Mouse (Mus musculus) kidney, adult 11 months (tissue): ENCODE measurements around the gene Gpr108.
A peak's percentile ranks its signal among the peaks of the same experiment; 100 is the strongest.

Experiments
- DNase-seq: peaks from one replicate; pipeline ENCODE4 v3.0.0; 2022

Gpr108 gene

DNA sequence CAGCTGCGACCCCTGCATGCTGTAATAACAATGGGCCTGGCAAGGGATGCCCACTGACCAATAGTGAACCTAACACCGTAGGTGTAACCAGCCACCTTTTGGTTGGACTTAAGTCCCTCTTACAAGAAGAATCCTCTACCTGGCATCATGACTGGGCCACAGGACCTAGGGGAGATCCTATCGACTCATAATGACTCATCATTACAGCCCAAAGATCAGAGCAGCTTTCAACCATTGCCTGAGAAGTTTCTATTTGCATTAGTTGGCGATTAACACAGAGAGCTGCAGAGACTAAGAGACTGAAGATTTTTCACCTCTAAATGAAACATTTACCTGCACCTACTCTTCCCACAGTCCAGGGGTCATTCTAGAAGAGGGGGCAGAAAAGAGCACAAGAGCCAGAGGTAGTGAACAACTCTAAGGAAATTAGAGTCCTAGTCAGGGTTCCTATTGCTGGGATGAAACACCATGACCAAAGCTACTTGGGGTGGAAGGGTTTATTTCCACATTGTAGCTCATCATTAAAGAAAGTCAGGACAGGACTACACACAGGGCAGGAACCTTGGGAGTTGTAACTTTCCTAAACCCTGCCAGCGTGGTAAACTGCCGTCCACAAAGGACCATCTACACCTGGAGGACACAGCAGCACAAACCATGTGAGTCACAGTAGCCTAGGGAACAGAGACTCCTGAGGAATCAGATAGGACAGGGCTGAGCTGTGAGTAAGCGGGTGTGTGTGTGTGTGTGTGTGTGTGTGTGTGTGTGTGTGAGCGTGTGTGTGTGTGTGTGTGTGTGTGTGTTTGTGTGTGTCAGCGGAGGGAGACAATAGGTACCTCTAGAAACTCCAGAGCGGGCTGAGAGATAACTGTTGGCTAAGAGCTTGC, 46.2 kb downstream of the Gpr108 start:
- DNase-seq, result peak; percentile 27

DNA sequence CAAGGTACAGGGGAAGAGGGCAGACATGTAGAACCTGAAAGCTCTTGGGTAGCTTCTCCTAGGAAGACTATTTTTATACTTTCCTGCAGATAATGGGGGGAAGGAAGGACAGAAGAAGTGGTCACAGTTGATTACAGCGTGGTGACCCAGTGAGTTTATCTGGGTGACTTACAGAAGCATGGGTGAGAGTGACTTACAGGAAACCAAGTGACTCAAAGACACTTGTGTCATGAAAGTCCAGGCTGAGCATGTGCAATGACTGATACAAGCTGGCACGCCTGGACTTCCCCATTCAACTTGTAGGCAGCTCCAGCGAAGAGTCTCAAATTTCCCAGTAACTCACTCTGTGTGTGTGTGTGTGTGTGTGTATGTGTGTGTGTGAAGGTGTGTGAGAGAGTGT, 50.0 kb downstream of the Gpr108 start:
- DNase-seq, result no peak

DNA sequence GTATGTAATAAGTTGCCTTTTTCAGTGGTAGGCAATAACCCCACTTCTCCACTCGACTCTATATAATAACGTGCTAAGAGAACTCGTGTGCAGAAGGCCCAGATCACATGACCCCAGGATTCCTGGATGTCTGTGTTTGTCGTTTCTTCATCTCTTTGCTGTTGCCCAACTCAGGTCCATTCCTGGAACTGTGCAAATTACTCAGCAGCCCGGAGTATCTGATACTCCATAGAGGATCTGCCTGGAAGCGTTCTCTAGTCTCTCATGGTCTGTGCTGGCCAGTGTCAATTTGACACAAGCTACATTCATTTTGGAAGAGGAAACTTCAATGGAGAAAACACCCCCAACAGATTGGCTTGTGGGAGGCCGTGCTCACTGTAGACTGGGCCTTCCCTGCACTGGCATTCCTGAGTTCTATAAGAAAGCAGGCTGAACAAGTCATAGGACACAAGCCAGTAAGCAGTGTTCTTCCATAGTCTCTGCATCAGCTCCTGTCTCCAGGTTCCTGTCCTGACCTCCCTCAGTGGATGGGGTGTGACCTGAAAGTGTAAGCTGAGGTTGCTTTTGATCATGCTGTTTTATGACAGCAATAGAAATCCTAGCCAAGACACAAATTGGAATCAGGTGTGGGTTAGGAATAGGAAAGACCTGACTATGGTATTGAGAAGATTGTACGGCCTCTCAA, 52.8 kb downstream of the Gpr108 start:
- DNase-seq, result no peak

DNA sequence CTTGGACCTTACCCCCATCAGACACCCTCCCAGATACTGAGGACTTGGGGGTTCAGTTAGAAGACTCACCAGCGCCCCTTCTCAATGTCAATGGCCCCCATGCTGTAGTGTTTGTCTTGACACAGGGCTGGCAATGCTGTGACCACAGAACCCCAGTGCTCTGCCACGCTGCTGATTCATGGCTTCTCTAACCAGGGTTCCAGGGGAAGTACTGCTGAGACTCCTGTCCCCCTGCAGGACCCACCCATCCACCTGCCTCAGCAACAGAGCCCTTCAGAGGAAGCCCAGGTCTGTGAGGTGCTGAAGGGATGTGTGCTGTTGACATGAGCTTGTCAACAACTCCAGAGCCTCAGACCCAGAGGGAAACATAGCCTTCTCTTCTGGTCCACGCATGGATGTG, 53.5 kb downstream of the Gpr108 start:
- DNase-seq, result no peak

DNA sequence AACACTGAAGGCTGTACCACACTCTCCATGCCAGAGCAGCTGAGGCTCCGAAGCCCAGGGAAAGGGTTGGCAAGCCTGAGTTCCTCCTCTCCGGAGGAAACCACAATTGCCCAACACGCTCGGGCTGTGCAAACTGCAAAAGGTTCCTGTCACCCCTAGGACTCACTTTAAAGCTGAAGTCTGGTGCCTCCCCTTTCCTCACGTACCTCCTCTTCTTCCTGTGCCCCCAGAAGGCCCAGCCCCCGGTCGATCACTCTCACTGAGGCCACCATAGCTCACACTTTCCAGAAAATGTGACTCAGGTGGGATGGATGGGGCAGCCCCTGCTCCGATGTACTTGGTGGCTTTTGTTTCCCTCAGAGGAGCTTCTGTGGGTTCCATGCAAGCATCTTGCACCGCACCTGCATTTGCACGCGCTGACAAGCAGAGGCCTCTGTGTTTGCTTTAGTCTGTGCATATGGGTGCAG, 54.2 kb downstream of the Gpr108 start, which contains the start of gene Tnfsf14:
Gene Tnfsf14, minus strand, starts transcription at position 137 of the 467 bp plus-strand sequence.
- DNase-seq, result no peak

DNA sequence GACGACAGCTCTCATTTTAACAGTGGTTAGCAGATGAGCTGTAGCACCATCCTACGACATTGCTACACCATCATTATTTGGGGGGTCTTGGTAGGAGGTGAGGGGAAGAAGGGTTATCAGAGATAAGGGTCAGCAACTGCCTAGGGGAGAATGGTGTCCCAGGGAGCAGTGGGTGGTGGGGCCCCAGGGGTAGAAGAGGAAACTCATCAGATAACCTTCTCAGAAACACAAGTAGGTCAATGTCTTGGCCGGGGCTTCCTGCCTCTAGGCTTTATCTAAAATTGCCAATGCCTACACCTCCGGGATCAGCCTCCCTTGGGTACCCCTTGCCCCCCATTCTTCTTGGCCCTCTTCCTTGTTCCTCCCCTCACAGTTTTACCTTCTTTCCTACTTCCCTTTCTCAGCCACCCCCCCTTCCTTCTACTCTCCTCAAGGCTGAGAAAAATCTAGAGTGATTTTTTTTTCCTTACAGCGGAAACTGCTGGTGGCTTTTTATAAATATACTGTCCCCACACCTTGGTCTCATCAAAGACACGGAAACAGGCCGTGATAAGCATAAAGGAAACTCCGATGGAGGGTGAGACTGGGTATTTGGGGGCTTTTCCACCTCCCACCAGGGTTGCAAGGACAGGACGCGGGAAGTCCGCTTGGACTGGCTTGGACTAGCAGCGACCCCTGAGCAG, 59.6 kb downstream of the Gpr108 start:
- DNase-seq, result no peak

DNA sequence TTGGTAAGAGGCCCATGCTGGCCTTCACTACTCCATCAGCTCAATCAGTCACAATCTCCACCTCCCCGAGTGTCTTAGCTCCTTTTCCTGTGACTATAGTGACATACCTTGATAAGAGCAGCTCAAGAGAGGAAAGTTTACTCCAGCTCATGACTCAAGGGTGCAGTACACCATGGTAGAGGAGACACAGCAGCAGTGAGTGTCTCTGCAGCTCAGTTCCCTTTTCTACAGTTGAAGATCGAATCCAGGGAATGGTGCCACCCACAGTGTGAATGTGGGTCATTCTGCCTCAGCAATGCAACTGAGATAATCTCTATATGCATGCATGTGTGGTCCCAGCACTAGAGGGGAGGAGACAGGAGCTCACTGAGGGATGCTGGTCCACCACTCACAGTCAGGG, 62.6 kb downstream of the Gpr108 start:
- DNase-seq, result no peak
